Mouse (Mus musculus) B cell, adult 67 days (primary cell): ENCODE results near the gene Mgrn1. TPM values are rescaled to one million over a fixed set of nuclear protein-coding genes. Genes with fewer than 3 reads are reported as not detected.

Source experiments
- total RNA-seq, 2 experiments: library from RNA; stranded (reverse); gene quantifications; 4 replicates each; pipeline ENCODE4 v1.2.4; 2023

Mgrn1 gene
- total RNA-seq = 100 to 1,000 TPM; 161 to 170 TPM

DNA sequence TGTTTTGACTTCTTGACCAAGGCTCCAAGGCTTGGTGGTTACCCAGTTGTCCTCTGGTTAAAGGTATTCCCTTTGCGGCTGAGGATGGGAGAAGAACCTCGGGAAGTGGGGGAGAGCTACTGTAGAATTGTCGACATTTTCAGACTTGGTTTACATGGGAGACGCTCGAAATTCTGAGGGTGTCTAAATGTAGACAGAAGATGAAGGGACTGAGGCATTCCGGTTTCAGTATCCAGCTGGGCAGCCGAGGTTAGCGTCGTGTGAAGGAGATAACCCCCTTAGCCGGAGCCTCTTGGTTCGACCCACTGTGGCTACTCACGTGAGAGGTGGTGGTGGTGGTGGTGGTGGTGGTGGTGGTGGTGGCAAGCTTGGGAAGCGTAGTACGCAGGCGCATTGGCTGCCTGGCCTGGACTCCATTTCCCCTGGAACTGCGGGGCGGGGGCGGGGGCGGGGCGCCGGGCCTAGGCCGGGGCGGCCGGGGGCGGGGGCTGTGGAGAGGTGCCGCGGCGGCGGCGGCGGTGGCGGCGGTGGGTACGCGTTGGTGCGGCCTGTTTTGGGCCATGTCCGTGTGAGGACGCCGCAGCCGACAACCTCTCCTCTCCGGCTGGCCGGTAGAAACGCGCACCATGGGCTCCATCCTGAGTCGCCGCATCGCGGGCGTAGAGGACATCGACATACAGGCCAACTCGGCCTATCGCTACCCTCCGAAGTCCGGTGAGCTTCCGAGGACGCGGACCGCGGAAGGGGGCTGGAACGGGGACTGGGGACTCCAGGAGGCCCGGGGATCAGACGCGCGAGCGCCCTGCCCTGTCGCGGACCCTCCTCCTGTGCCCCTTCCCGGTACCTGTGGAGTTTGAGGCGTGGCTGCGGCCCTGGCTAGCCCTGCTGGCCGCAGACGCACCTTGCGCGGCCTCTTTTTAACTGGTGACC, at the start of gene Mgrn1:
TSS of gene Mgrn1 (plus strand) at position 490 of the 930 bp plus-strand sequence.

GRCm38 (mm10) chr16:4880136-4880825, 5.8 kb upstream of the Mgrn1 start, which contains the start of gene Ubald1:
TSS of gene Ubald1 (minus strand) at chr16:4880315.

DNA sequence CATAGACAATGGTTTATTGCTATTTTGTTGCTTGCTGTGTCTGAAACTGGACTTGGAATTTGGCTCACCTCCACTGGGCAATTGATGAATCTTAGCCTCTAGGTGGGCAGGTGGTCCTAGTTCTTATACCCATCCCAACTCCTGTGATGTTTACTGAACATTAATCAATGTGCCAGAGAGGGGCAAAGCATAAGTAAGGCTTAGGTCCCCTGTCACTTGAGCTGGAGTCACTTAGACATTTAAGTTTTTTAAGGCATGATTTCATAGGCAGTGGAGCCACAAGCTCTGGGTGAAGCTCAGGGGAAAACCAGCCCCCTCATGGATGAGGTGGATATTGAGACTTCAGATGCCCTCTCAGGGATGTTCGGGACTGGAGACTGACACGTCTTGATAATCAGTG, 52.4 kb downstream of the Mgrn1 start, which contains the start of gene Nudt16l1:
TSS of gene Nudt16l1 (plus strand) at position 301 of the 400 bp plus-strand sequence.

DNA sequence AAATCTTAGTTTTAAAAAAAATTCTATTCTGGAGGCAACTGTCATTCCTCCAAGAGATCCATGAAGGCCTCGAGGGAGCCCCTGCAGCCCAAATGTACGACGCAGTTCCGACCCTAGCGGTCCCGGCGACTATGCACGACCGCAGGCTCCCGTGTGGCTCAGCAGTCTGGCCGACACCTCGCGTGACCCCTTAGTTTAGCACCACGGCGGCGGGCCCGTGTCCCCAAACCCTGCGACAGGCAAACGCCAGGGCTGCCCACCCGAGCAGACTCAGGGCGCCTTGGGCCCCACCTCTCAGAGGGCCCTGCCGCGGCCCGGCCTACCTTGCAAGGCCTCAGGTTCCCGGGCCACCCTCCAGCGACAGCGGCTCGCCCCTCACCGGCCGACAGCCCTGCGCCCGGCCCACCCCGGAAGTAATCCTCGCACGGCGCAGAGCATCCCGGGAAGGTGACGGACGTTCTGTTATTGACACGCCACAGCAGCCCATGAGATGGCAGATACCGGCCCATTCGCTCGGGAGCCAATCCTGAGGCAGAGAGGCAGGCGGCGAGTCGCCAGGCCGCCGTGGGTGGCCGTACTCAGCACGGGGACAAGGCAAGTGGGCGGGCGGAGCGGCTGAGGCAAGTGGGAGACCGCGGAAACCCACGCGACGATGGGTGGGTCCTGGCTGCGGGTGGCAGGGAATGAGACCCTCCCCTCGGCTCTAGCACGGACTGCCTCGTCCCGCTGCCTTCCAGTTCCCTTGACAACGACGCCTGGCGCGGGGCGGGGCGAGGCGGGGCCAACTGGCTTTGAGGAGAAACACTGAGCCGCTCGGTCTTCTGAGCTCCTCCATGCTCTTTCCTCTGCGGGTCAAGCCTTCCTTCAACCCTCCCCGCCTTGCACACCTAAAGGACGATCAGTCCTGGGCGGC, 78.0 kb downstream of the Mgrn1 start, which contains the start of gene Anks3:
TSS of gene Anks3 (minus strand) at position 409 of the 913 bp plus-strand sequence.

Other genes with a start within 250 kb of the Mgrn1 start
- under 1 TPM; 0.32 to 0.33 TPM for gene Vasn, start 246.3 kb upstream of the Mgrn1 start, total RNA-seq
- gene Dnaja3, start 246.3 kb upstream of the Mgrn1 start, total RNA-seq = 10 to 100 TPM; 36.5 to 39.7 TPM
- 100 to 1,000 TPM; 236 to 237 TPM for gene Coro7, start 206.5 kb upstream of the Mgrn1 start, total RNA-seq
- 10 to 100 TPM in 1 of 2 experiments, 1 to 10 TPM in 1; 9.2 to 14.8 TPM for gene Nmral1, start 166.9 kb upstream of the Mgrn1 start, total RNA-seq
- gene Hmox2, start 159.9 kb upstream of the Mgrn1 start, total RNA-seq = 10 to 100 TPM; 54.1 to 58.2 TPM
- gene Cdip1, start 96.0 kb upstream of the Mgrn1 start, total RNA-seq = 10 to 100 TPM; 57.1 to 65.3 TPM
- gene 4930562C15Rik, start 50.8 kb upstream of the Mgrn1 start, total RNA-seq = not detected
- gene Ubald1, start 5.9 kb upstream of the Mgrn1 start, total RNA-seq = 100 to 1,000 TPM; 161 to 185 TPM
- 10 to 100 TPM; 48.0 to 66.5 TPM for gene Nudt16l1, start 52.5 kb downstream of the Mgrn1 start, total RNA-seq
- 10 to 100 TPM; 97.4 to 99.5 TPM for gene Anks3, start 78.0 kb downstream of the Mgrn1 start, total RNA-seq
- not detected for gene Sept12, start 111.6 kb downstream of the Mgrn1 start, total RNA-seq
- not detected for gene Smim22, start 121.0 kb downstream of the Mgrn1 start, total RNA-seq
- 100 to 1,000 TPM; 112 to 123 TPM for gene Rogdi, start 127.3 kb downstream of the Mgrn1 start, total RNA-seq
- 100 to 1,000 TPM; 147 to 159 TPM for gene Glyr1, start 163.6 kb downstream of the Mgrn1 start, total RNA-seq
- gene Ubn1, start 163.8 kb downstream of the Mgrn1 start, total RNA-seq = 10 to 100 TPM; 77.1 to 82.6 TPM
- 1 to 10 TPM; 7.5 to 7.9 TPM for gene Ppl, start 246.2 kb downstream of the Mgrn1 start, total RNA-seq